Mouse (Mus musculus) intestine, postnatal 0 days (tissue): ENCODE results near the gene Rragd. TPM values are rescaled to one million over a fixed set of nuclear protein-coding genes. Genes with fewer than 3 reads are reported as not detected.
"Not testable (repeated sequence)": the region's sequence is repeated elsewhere in the genome, so short reads cannot be mapped to it uniquely, and the experiment has no call there.

Source experiments
- ATAC-seq: fragments of 200-750 bp; cut with Nextera tagmentation; 2 replicates; pipeline ENCODE4 v1.8.0; 2017; ENCODE audit warnings: mild to moderate bottlenecking, moderate TSS enrichment, moderate library complexity
- H3K27ac ChIP-seq: fragments of 300-500 bp; sonication (generic); 2 replicates; pipeline ENCODE4 v1.5.1; 2014; ENCODE audit warnings: mild to moderate bottlenecking, low read depth, low read length, moderate library complexity
- H3K27me3 ChIP-seq: fragments of 300-500 bp; sonication (generic); replicated peaks from 2 replicates; pipeline ENCODE4 v1.6.1; 2014; ENCODE audit warnings: low read length, mixed read lengths; ENCODE audit not compliant: control insufficient read depth, insufficient read depth
- H3K36me3 ChIP-seq: fragments of 300-500 bp; sonication (generic); 2 replicates; pipeline ENCODE4 v1.6.1; 2014; ENCODE audit warnings: mild to moderate bottlenecking, moderate library complexity; ENCODE audit not compliant: control insufficient read depth, insufficient read depth
- H3K4me1 ChIP-seq: fragments of 300-500 bp; sonication (generic); replicated peaks from 2 replicates; pipeline ENCODE4 v1.6.1; 2014; ENCODE audit warnings: antibody characterized with exemption, low read length, mixed read lengths; ENCODE audit not compliant: control insufficient read depth, insufficient read depth
- H3K4me2 ChIP-seq: fragments of 300-500 bp; sonication (generic); replicated peaks from 2 replicates; pipeline ENCODE4 v1.6.1; 2014; ENCODE audit warnings: low read depth, mild to moderate bottlenecking, moderate library complexity
- H3K4me3 ChIP-seq: fragments of 300-500 bp; sonication (generic); 2 replicates; pipeline ENCODE4 v1.5.1; 2014; ENCODE audit warnings: low read depth, low read length
- H3K9ac ChIP-seq: fragments of 300-500 bp; sonication (generic); 2 replicates; pipeline ENCODE4 v1.6.1; 2014; ENCODE audit warnings: mild to moderate bottlenecking, low read depth, low read length
- H3K9me3 ChIP-seq: fragments of 300-500 bp; sonication (generic); 2 replicates; pipeline ENCODE4 v1.6.1; 2016; ENCODE audit warnings: mixed run types; ENCODE audit not compliant: control insufficient read depth
- CTCF ChIP-seq: sonication (generic); IDR thresholded peaks from 2 replicates; pipeline ENCODE4 v1.5.1; 2016; ENCODE audit warnings: low read depth, mild to moderate bottlenecking, control low read depth, antibody characterized with exemption, moderate library complexity
- WGBS: fragments of 180-500 bp; shearing (Covaris S2); extraction: QIAGEN DNeasy Blood & Tissue Kit; methylation state at CpG from one replicate; pipeline ENCODE4 v1.1.7; 2014; 5-methylcytosine and 5-hydroxymethylcytosine counted together
- polyA plus RNA-seq: library from polyadenylated mRNA; unstranded; fragments of >200 nt; fragmentation: Nextera tagmentation; extraction: Ambion mirVana; gene quantifications from 2 replicates; pipeline ENCODE4 v1.2.1, GENCODE M21; 2015

Gene Rragd
- polyA plus RNA-seq, 1 experiment from 2014 or later: 51.9 TPM

DNA sequence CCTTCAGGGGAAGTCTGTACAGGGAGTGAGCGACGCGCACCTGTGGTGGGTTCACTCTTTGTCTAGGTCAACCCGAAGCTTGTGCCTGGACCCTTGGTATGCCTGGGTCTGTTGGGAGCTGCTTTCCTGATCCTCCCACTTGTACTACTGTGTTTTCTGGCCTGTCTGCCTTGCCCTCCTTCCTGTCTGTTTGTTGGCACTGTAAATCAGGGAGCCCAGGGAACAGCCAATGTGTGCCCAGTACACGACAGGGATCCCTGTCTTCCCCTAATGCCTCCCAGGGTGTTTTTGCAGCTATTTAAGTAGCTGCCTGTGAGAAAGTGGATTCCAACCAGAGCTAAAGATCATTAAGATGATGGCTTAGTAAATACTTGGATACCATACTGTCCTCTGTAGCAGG is 14.7 kb downstream of the Rragd start:
- no peaks in the 10 kb centered on the region for H3K36me3 ChIP-seq
- TF ChIP-seq CTCF: no peak

DNA sequence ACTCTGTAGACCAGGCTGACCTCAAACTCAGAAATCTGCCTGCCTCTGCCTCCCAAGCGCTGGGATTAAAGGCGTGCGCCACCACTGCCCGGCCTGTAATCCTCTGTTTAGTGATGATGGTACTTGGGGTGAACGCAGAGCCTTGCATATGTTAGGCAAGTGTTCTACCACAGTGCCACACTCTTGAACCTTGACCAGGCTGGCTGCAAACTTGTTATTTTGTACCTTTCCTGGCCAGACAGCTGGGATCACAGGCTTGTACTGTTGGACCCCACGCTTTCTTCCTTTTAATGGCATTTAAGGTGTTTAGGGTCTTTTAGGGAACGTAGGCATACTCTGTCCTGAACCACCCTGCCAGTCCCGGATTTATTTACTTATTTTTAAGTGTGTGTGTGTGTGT is 16.2 kb downstream of the Rragd start:
- Histone ChIP-seq H3K27ac (no peak overlapping the region), H3K36me3 (no peaks in the 10 kb centered on the region), H3K4me3 (no peak overlapping the region), H3K9me3 (no peaks in the 10 kb centered on the region), H3K4me1 (no peaks in the 10 kb centered on the region; the same call in 1 of the 2 replicates), H3K27me3 (no peaks in the 10 kb centered on the region), H3K9ac (no peak overlapping the region), H3K4me2 (no peak overlapping the region)
- no peak for ATAC-seq
- 88% methylated on average over 8 of the region's 8 CpGs for WGBS
- TF ChIP-seq CTCF: no peak

More for the DNA sequence above, 14.7 kb downstream of the Rragd start:
- Histone ChIP-seq H3K9me3 (no peaks in the 10 kb centered on the region), H3K9ac (no peak overlapping the region), H3K27ac (no peak overlapping the region), H3K4me2 (no peak overlapping the region), H3K4me3 (no peak overlapping the region), H3K4me1 (no peaks in the 10 kb centered on the region; the same call in 1 of the 2 replicates), H3K27me3 (no peaks in the 10 kb centered on the region)
- WGBS: 80% methylated on average over 5 of the region's 5 CpGs
- ATAC-seq: no peak

DNA sequence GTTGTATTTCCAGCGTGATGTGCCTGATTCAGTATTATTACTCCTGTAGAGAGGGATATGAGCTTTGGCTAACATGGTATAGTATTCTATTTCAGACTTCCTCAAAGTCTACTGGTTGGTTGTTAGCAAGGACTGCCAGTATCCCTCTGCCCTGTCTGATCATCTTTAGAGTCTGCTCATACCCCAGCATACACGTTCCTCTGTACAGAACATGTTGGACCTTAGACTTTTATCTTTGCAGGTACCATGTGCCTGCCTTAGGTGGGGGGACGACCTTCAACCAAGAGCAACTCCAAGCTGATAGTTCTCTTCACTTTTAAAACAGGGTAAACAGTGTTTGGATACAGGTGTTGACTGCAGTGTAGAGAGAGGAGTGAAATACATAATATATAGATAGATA is 19.2 kb downstream of the Rragd start:
- H3K9me3 ChIP-seq: no peaks in the 10 kb centered on the region

DNA sequence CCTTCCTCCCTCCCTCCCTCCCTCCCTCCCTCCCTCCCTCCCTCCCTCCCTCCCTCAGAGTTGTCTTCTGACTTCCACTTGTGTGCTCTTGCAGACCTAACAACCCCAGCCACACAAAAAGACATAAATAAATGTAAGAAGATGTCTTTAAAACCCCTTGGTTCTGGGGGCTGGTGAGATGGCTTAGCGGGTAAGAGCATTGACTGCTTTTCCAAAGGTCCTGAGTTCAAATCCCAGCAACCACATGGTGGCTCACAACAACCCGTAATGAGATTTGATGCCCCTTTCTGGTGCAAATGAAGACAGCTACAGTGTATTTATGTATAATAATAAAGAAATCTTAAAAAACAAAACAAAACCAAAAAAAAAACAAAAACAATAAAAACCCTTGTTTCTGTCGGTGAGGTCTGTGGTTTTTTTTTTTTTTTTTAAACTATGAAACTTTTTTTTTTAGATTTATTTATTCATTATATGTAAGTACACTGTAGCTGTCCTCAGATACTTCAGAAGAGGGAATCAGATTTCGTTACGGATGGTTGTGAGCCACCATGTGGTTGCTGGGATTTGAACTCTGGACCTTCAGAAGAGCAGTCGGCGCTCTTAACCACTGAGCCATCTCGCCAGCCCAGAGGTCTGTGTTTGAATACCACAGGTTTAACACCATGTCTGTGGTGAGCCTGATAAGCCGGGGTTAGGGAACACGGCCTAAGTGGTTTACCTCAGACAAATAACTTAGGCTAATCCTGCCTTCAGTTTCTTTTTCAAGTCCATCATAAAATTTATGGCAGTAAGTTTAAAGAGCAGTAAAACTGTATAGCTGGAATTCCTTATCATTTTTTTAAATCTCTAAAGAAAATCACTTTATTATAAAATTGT is 23.0 kb downstream of the Rragd start:
- not testable (repeated sequence) for H3K9me3 ChIP-seq, H3K27me3 ChIP-seq, H3K9ac ChIP-seq, H3K36me3 ChIP-seq, H3K27ac ChIP-seq, H3K4me1 ChIP-seq, H3K4me2 ChIP-seq, H3K4me3 ChIP-seq
- peak; percentile 69 for ATAC-seq
- 50% methylated on average over 10 of the region's 10 CpGs for WGBS

More for the DNA sequence above, 19.2 kb downstream of the Rragd start:
- Histone ChIP-seq H3K27me3 (no peaks in the 10 kb centered on the region), H3K27ac (no peak overlapping the region), H3K9ac (no peak overlapping the region), H3K4me1 (no peaks in the 10 kb centered on the region), H3K4me3 (no peak overlapping the region), H3K4me2 (no peak overlapping the region), H3K36me3 (no peaks in the 10 kb centered on the region)
- no peak for TF ChIP-seq CTCF
- ATAC-seq: 0 out of 2 replicates have a peak, but pooled peaks have one; percentile 34
- WGBS: 38% methylated on average over 3 of the region's 3 CpGs

DNA sequence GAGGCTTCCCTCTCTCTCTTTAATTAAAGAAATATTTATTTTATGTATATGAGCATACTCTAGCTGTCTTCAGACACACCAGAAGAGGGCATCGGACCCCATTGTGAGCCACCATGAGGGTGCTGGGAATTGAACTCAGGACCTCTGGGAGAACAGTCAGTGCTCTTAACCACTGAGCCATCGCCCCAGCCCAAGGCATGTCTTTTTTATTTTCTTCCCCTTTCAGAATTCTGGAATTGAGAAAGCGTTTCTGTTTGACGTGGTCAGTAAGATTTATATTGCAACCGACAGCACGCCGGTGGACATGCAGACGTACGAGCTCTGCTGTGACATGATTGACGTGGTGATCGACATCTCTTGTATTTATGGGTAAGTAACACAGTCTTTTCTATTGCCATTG is 24.0 kb downstream of the Rragd start:
- no peak for ATAC-seq
- H3K36me3 ChIP-seq: no peaks in the 10 kb centered on the region; the same call in 1 of the 2 replicates
- no peaks in the 10 kb centered on the region for H3K9me3 ChIP-seq
- TF ChIP-seq CTCF: no peak
- H3K4me2 ChIP-seq: no peak overlapping the region
- no peaks in the 10 kb centered on the region for H3K4me1 ChIP-seq
- no peaks in the 10 kb centered on the region for H3K27me3 ChIP-seq
- no peak overlapping the region for H3K4me3 ChIP-seq
- H3K9ac ChIP-seq: no peak overlapping the region
- WGBS: 78% methylated on average over 11 of the region's 11 CpGs
- no peak overlapping the region for H3K27ac ChIP-seq

DNA sequence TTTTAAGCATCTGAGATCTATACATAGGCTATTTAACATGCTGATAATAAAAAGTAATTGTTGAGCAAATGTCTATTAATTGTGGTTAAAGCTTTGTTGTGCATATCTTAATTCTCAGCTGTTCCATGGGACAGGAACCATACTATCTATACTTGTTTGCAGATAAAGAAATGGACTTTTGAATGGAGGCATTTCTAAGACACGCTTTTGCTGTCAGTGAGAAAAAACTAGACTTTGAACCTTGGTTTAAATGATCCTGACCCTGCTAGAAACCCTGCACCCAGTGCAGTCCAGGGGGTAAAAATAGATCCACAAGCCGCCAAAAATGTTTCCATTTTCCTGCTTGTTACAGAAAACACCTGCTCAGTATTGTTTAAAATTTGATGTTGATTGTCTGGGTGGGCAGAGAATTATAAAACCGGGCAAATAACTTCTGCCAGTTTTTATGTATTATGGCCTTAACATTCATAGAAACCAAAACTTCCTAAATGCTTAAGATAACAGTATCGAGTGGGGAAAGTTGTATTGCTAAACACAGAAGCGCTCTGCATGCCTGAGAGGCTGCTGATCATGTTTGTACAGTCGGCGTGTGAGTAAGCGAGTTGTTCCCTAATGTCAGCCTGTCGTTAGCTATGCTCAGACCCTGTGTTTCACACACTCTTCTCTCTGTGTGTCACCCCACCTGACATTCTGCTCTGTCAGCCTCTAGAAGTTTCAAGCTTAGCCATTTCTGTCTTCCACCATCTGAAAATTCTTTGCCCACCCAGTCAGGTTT is 24.8 kb downstream of the Rragd start:
- H3K9ac ChIP-seq: no peak overlapping the region
- peak overlapping the region; percentile 7 for H3K4me2 ChIP-seq
- no peaks in the 10 kb centered on the region for H3K9me3 ChIP-seq
- 32% methylated on average over 9 of the region's 9 CpGs for WGBS
- TF ChIP-seq CTCF: no peak
- H3K4me3 ChIP-seq: no peak overlapping the region
- H3K27ac ChIP-seq: peak overlapping the region; percentile 2; the same call in 1 of the 2 replicates
- peak; percentile 75 for ATAC-seq
- no peaks in the 10 kb centered on the region for H3K27me3 ChIP-seq
- no peaks in the 10 kb centered on the region; the same call in 1 of the 2 replicates for H3K36me3 ChIP-seq
- no peaks in the 10 kb centered on the region for H3K4me1 ChIP-seq
